Mouse (Mus musculus) skeletal muscle tissue, adult 2 months (tissue): Measurements from ENCODE around the gene Antxr2.
A peak's percentile ranks its signal among the peaks of the same experiment; 100 is the strongest.

ENCODE experiments used
- DNase-seq: peaks from one replicate; pipeline ENCODE4 v3.0.0-alpha.2; 2012; ENCODE audit warnings: low read depth, low spot score

Gene Antxr2

DNA sequence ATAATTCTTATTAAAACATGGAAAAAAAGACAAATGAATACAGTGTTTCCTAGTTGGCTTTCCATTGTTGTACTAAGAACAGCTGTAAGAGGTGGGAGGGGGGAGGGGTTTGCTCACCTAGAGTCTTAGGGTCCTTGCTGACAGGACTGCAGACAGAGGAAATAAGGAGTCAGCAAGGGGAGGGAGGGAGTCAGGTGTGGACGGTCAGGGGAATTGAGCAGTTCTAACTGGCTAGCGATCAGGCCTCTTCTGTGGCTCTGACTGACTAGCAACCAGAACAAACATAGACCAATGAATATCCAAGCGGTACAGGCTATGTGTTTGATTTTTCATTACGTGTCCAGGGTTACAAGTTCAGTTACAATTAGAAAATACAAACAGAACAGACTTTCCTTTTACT is 35.0 kb downstream of the Antxr2 start:
- DNase-seq: no peak

DNA sequence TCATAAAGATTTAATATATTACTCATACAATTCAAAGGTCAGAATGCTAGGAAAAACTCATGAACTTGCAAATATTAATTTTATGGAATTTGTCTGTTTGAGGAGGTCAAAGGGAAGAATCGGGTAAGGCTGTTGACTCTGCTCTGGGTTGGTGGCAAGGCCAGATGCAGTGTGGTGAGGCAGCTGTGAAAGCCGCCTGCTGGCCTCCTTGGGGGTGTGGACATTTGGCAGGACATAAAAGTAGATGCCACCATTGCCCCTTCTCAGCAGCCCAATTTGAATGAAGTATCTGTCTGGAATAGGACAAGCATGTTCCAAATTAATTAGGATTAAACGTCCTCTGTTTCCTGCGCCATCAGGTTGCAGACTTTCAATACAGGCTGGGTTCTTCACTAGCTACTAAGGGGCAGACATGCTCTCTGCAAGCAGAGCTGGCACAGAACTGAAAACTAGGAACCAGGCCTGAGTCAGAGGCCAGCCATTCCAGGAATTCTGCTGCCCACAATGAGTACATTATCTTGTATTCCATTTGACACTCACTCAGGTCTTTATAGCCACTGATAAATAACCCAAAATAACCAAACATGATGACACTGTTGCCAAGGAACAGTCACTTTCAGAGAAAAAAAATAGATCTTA is 44.1 kb downstream of the Antxr2 start:
- no peak for DNase-seq

DNA sequence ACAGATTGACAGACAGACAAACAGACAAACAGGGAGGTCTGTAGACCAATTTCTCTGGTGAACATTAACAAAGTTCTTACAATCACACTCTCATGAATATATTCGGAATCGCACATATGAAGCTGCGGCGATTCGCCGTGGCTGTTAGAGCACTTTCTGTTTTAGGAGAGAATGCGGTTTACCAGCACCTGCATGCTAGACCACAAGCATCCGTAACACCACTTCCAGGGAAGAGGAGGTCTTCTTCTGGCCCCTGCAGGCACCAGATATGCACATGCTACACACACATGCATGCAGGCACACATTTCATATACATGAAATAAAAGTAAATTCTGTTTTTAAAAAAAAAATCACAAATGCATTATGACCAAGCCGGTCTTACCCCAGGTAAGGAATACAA is 47.5 kb downstream of the Antxr2 start:
- DNase-seq: no peak

DNA sequence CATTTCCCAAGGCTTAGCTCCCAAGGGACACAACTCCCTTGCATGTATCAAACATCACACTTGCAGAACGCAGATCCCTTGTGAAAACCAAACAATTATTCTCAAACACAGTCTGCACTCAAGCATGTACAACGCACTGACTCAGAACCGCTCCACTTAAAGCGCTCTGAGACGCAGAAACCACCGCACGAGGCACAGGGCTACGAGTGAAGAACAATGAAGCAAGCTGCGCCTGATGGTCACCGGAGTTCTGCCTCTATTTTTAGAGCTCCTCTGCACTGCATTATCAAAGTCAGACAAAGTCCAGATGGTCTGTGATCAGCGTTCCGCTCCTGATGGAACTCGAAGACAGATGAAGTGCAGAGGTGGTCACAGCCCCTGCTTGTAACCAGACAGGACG is 50.4 kb downstream of the Antxr2 start:
- peak; percentile 17 for DNase-seq

DNA sequence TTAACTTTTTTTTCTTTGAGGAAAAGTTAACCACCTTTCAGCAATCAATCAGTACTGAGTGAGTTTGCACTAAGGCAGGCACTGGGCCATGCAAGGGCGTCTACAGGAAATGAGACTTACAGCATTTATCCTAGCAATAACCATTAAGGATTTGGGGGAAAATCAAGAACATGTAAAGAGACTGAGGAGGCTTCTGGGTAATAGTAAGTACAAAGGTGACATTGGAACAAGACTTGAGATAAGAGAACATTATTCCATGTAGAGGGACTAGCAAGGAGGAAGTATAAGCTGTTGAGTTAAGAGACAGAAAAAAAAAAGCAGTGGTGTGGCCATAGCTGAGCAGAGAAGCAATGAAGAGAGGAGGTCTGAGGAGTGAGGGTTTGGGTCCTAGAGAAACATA is 57.5 kb downstream of the Antxr2 start:
- no peak for DNase-seq

DNA sequence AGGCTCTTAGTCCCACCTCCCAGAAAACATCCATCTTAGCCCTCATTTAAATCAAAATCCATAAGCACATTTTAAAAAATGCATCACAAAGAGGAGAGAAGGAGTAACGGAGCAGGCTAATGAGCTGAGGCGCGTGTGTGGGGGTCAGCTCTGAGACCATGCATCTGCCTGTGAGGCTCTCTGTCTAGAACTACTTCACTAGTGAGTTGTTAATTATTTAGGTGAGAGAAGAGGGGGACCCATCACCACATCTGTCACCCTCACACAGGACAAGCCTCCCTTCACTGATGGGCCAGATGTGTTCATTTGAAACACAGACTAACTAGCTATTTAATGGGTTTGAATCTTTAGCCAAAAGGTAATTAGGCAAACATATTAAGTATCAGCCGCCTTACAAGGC is 58.8 kb downstream of the Antxr2 start:
- DNase-seq: no peak

DNA sequence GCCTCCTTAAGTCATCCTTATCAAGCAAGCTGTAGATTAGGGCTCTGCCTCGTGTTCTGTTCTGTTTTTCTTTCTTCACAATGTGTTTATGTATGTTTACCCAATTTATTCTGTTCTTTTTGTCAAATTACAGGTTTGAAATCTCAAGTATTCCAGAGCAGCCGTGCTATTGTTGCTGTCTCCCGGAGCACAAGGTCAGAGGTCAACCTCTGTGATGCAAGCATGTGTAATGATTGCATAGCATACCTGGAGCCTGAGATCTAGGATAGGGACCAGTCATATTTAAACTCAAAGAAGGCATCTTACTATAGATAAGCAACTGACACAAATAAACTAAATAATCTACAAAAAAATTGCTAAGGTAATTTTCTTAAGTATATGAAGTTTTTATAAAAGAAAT is 59.6 kb downstream of the Antxr2 start:
- DNase-seq: no peak

DNA sequence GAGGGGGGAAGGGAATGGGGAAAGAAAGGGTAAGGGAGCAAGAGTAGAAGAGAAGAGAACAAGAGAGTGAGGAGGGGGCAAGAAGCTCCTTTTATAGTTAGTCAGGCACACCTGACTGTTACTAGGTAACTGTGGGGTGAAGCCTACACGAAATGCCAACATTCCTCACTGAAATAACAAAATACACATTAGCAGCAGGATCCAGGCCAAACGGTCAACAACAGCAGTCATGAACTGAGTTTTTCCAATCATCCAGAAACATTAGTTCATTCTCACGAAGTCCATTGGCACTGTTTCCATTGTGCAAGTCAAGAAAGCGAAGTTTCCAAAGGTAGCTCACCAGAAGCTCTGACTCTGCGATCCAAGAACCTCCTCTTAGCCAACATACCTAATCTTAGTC is 63.8 kb downstream of the Antxr2 start:
- no peak for DNase-seq

DNA sequence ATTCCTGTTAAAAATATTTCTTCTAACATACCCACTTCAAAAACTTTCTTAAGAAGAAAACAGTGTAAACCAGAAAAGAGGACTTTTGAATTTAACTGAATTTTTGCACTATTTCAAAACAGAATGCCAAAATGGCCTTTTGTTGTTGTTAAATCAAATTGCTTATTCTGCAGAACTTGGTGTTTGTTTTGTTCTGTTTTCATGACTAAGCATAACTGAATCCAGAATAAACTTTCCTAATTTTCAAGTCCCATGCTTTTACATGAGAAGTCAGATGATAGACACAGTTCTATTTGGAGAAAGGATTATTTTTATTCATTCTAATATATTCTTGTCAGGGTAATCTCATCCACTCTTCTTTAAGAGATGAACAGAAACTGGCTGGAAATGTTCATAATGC is 64.7 kb downstream of the Antxr2 start:
- DNase-seq: no peak

DNA sequence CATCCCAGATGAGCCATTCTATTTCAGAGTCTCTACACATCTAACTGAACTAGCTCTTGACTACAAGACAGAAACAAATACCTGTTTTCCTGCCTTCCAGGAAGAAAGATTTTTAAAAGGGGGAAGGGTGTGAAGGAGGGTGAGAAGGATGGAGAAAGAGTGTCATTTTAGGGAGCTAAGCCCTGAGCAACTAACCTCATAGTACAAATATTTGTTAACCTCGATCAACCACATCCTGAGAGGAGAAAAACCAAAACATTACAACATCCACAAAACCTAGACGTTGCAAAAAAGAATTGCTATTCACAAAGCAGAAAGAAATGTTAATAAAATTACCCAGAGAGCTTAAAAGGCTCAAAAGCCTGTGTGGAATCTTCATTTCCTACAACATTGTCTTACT is 66.4 kb downstream of the Antxr2 start:
- DNase-seq: no peak

DNA sequence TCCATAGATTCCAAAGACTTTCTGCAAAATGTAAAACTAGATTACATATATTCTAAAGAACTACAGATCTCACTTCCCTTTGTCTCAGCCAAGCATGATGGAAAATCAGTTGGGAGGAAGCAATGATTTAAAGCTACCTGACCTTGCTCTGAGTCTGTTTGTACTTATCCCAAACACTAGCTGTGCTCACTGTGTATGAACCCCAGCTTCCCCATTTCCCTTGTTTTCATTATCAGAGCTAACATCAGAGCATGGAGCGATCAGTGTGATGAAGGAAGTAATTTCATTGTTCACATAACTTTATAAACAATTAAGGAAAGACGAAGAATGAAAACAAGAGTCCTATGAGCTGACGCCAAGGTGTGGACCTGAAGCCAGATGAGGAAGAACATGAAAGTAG is 68.3 kb downstream of the Antxr2 start:
- no peak for DNase-seq

DNA sequence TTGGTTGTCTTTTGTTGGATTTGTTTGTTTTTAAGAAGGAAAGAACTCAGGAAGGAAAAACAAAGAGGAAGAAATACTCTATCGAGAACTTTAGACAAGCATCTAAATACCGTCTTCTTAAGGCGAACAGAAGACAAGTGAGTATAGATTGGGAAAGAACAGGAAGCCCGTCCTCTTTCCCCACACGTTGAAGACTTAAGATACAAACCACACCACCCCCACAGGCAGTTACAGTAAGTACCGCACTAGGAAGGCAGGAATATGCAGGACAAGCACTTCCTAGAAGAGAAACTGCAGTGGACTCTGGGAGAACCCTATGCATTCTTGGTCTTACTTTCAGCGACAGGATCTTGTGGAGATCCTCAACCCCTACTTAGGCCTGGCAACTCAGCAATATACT is 69.1 kb downstream of the Antxr2 start:
- DNase-seq: no peak

DNA sequence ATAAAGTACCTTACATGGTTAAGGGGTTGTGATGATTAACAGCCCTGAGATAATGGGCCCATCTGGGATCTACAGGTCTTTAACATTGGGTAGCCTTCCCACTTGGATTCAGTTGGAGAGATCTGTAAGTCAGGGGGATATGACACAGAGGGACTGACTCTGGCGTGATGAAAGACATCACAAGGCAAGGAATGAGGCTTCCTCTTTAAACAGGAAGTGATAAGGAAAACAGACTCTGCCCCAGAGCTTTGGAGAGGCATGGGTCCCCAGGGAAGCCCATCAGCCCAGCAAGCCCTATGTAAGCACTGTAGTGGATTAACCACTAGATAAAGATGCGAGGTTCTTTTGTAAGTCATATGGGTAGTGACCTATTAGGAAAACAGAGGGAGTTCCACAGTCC is 71.2 kb downstream of the Antxr2 start:
- no peak for DNase-seq

DNA sequence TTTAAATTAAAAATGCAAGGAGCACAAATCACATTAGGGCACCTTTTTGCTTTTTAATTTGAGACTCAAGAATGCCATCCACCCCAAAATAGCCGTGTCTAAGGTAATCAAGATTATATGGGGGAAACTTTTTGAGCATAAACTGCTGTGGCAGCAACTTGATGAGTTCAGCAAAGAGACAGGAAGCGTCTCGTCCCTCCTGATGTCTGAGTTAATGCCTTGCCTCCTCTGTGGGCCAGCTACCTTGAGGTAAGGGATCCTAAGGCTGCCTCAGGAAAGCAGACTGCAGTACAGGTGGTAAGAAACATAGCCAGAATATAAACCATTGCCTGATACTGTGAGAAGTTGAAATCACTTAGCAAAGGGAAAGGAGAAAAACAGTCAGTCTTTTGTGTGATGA is 71.8 kb downstream of the Antxr2 start:
- no peak for DNase-seq

DNA sequence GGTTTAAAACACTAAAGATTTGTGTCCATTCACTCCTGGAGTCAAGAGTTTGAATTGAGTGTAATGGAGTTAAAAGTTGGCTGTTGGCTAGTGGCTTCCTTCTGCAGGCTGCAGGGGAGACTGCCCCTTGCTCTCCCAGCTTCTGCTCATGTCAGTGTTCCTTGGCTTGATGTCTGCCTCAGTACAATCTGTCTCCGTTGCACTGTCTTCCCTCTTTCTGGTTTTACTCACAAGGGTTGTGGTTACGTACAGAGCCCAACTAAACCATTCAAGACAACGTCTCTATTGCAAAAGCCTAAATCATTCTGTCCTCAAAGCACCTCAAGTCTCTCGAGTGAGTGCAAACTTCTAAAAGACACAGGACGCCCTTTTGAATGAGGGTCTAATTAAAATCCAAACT is 73.3 kb downstream of the Antxr2 start:
- no peak for DNase-seq

DNA sequence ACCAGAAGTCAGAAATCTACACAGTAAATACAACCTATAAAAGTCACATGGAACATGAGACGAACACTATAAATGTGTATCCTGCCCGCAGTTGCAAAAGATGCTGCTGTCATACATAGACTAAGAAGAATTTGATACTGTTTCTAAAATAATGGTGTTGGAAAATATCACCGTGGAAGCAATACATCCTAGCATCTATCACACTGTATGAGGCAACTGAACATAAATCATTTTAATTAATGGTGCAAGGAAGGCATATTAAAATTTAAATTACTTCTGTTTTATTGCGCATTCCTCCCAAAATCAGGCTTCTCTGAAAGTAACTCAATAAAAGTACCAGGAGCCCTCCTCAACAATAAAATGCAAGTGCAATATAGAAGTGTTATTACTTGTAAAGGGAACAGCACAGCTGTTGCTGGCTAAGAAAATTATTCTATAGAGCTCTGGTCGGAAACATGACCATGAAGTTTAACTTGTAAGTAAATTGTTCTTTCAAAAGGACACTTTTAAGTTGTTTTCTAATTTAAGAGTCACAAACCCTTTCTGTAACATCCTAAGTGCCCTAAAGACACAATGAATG is 76.6 kb downstream of the Antxr2 start:
- DNase-seq: no peak

DNA sequence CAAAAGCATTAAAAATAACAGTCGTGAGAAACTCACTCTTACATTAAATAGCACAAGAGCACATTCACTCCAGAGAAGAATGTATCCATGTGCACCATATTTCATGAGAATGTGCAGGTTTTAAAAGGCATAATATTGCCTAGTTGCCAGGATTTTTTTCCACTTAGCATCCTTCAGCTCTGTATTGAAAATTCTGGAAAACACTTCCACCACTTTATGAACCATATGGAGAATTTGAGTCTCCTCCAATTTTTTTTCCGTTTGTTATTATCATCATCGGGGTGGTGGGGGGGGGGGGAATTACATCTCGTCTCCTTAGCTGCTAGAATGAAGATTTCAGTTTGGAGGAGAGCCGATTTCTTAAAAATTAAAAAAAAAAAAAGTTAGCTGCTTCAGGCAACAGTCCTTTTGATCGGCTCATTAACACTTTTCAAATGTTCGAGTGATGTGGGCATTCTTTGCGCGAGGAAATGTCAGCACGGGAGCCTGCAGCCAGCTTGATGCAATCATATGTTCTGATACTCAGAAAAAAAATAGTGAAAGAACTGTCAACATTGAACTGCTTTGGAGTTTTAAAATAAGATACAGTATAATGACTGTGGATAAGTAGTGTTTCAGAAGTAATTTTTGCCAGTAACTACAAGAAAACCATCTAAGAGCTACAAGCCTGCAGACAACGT is 77.5 kb downstream of the Antxr2 start:
- no peak for DNase-seq

DNA sequence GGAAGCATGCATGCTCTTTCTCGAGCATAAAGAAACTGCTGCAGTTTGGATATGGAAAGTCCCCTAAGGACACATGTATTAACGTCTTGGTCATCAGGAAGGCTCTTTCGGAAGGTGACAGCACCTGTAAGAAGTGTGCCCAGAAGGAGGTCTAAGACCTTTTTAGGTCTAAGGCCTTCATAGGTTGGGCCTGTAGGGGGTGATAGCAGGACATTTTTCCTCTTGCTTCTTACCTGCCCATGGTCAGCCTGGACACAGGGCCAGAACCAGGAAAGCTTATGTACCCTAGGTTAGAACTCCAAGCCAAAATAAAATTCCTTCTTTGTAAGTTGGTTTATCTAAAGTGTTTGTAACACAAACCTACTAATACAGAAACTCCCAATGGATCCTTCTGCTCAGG is 83.6 kb downstream of the Antxr2 start:
- DNase-seq: no peak

DNA sequence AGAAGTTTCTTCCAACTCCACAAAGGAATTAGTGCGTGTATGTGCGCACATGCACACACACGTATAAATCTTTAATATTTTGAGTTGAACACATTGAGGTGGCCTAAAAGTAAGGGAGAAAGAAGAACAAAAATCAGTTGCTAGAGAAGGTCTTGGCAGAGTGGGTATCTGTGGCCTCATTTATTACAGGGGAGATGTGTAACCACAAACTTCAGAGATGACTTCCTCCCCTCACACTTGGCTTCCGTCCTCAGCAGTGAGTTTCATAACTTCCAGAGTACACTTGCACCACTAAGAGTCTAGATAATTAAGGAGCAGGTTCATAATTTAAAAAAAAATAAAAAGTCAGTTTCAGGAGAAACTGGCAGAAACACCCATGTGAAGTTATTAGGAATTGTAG is 84.6 kb downstream of the Antxr2 start:
- DNase-seq: no peak

DNA sequence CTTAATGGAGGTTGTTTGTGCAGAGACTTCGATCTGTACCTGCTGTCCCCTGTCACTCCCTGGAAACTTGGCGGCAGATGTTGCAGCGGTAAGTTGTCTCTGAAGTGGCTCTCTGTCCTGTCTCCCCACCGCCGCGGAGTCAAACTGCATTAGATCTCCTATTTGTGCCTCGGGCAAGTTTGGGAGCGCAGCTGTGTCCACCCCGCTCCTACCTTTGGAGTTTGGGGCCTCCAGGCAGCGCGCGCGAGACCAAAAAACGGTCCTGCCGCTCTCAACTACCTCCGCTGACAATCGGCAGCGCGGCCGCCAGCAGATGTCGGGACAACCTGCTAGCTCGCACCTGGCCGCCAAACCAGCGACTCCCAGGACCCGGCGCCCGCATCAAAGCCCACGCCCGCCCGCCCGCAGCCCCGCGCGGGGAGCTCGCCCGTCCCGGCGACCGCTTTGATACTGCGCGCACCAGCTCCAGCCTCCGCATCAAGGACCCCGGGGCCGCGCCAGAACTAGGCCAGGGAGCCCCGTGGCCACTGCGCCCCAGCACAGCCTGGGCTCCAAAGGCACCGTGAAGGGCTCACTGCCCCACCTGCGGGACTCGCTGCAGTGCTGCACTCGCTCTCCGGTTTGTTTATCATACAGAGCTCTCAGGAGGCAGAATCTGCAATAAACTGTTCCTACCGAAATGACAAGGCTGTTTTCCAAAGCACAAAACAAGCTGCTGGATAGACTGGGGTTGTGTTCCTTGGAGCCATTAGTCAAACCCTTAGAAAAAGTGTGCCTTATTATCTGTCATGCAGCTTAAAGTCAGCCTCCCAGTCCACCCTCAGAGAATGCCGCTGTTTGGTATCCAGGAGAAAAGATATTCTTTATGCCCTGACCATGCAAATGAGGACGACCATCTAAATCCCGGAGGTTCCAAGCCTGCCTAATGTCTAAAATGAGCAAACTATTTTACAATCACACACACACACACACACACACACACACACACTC is 95.4 kb downstream of the Antxr2 start:
- no peak for DNase-seq

DNA sequence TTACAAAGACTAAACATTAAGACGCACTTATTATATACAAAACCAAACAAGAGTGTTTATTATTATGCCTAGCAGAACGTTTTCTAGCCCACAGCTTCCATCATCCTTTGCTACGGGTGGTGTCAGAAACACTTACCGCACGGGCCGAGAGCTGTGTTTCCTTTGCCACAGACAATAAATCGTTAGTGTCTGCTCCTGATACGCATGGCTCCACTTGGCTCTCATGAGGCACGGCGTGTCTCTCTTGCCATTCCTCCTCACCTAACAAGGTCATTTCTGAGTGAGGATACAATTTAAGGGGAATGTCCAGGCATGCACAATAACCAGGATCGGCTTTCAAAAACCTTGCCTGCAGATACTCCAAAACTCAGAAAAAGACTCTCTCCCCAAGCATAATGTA is 113.2 kb downstream of the Antxr2 start:
- no peak for DNase-seq

DNA sequence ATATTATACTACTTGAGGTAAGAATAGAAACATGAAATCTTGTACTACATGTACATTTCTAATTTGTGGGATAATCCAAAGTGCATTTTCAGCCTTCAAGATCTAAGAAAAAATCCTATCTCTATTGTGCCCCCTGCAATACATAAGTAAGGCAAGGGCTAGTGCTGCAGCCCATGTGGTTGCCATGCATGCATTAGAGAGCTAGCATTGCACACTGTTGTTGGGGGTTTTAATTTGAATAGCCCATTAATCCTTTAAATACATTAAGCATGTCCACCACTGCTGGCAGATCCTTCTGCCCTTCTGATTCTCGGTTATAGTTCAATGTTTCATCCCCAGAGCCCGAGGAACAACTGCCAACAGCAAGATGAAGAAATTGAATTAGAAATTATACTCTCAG is 116.0 kb downstream of the Antxr2 start:
- DNase-seq: no peak
